Mouse (Mus musculus) megakaryocyte, adult 5-6 weeks (primary cell): ENCODE measurements around the gene Poglut1. TPM values are rescaled to one million over a fixed set of nuclear protein-coding genes. Genes with fewer than 3 reads are reported as not detected.

Experiments used
- ATAC-seq: 2 replicates; pipeline ENCODE4 v1.8.0; 2016; ENCODE audit warnings: mild to moderate bottlenecking, inconsistent platforms; ENCODE audit not compliant: poor library complexity, severe bottlenecking
- total RNA-seq, 2 experiments: library from RNA; stranded (forward) in 1 of 2; stranded (reverse) in 1 of 2; fragments of 153-499, 151-499 nt in 1 of 2; fragments of 221-1000, 200-1000 nt in 1 of 2; gene quantifications; 2 replicates each; pipeline versions ENCODE4 v1.2.3 to v1.2.4; 2015 to 2017

Poglut1 gene
- total RNA-seq, 2 experiments from 2014 or later, result 13.5 to 29.4 TPM

GRCm38 (mm10) chr16:38476312-38477240 lies 73.5 kb downstream of the Poglut1 start:
- peak; percentile 75 for ATAC-seq

GRCm38 (mm10) chr16:38475681-38476311 lies 74.3 kb downstream of the Poglut1 start:
- peak; percentile 47; the same call in 1 of the 2 replicates for ATAC-seq

Other genes with a start within 250 kb of the Poglut1 start
- not detected in 2 replicates for gene Maats1, start 208.1 kb downstream of the Poglut1 start, total RNA-seq (2015)
- not detected in 2 replicates for gene Maats1, start 208.1 kb downstream of the Poglut1 start, total RNA-seq (2017)
- 89.3 and 106 TPM in 2 replicates for gene Cox17, start 203.3 kb downstream of the Poglut1 start, total RNA-seq (2015)
- gene Cox17, start 203.3 kb downstream of the Poglut1 start, total RNA-seq (2017), result 210 and 268 TPM in 2 replicates
- not detected in 2 replicates for gene Gm21987, start 203.2 kb downstream of the Poglut1 start, total RNA-seq (2015)
- not detected in 2 replicates for gene Gm21987, start 203.2 kb downstream of the Poglut1 start, total RNA-seq (2017)
- gene Popdc2, start 188.0 kb downstream of the Poglut1 start, total RNA-seq (2015), result 0.38 and 3.9 TPM in 2 replicates
- 1.8 TPM in 1 of 2 replicates, not detected in the other for gene Popdc2, start 188.0 kb downstream of the Poglut1 start, total RNA-seq (2017)
- gene Pla1a, start 117.1 kb downstream of the Poglut1 start, total RNA-seq (2015), result 0.38 TPM in 1 of 2 replicates, not detected in the other
- not detected in 2 replicates for gene Pla1a, start 117.1 kb downstream of the Poglut1 start, total RNA-seq (2017)
- 30.6 and 30.9 TPM in 2 replicates for gene Adprh, start 97.6 kb downstream of the Poglut1 start, total RNA-seq (2015)
- 18.3 and 19.2 TPM in 2 replicates for gene Adprh, start 97.6 kb downstream of the Poglut1 start, total RNA-seq (2017)
- gene Cd80, start 94.7 kb downstream of the Poglut1 start, total RNA-seq (2015), result 6.5 and 10.4 TPM in 2 replicates
- 3.0 and 4.0 TPM in 2 replicates for gene Cd80, start 94.7 kb downstream of the Poglut1 start, total RNA-seq (2017)
- 5.3 and 9.3 TPM in 2 replicates for gene Timmdc1, start 27.6 kb downstream of the Poglut1 start, total RNA-seq (2015)
- 19.0 and 19.9 TPM in 2 replicates for gene Timmdc1, start 27.6 kb downstream of the Poglut1 start, total RNA-seq (2017)
- 67.1 and 67.2 TPM in 2 replicates for gene Tmem39a, start 8.4 kb upstream of the Poglut1 start, total RNA-seq (2015)
- 32.1 and 32.5 TPM in 2 replicates for gene Tmem39a, start 8.4 kb upstream of the Poglut1 start, total RNA-seq (2017)
- gene Arhgap31, start 163.0 kb upstream of the Poglut1 start, total RNA-seq (2015), result 20.4 and 21.4 TPM in 2 replicates
- gene Arhgap31, start 163.0 kb upstream of the Poglut1 start, total RNA-seq (2017), result 10.0 and 14.6 TPM in 2 replicates
- 12.2 and 20.8 TPM in 2 replicates for gene B4galt4, start 192.0 kb upstream of the Poglut1 start, total RNA-seq (2015)
- 21.4 and 26.2 TPM in 2 replicates for gene B4galt4, start 192.0 kb upstream of the Poglut1 start, total RNA-seq (2017)